Mouse (Mus musculus) limb, embryonic 12.5 days (tissue): ENCODE results near the gene Gm43518. TPM values are rescaled to one million over a fixed set of nuclear protein-coding genes. Genes with fewer than 3 reads are reported as not detected.
A peak's percentile ranks its signal among the peaks of the same experiment; 100 is the strongest.

Experiments
- ATAC-seq: fragments of 200-750 bp; cut with Nextera tagmentation; 2 replicates; pipeline ENCODE4 v1.8.0; 2017; ENCODE audit warnings: low read depth, moderate TSS enrichment; ENCODE audit not compliant: insufficient number of reproducible peaks, insufficient read depth, low FRiP score, low TSS enrichment
- H3K27ac ChIP-seq: fragments of 300-500 bp; sonication (generic); 2 replicates; pipeline ENCODE4 v1.5.1; 2016; ENCODE audit warnings: mild to moderate bottlenecking, moderate library complexity
- H3K27me3 ChIP-seq: fragments of 300-500 bp; sonication (generic); 2 replicates; pipeline ENCODE4 v1.6.1; 2016; ENCODE audit warnings: mild to moderate bottlenecking, moderate library complexity
- H3K36me3 ChIP-seq: fragments of 300-500 bp; sonication (generic); 2 replicates; pipeline ENCODE4 v1.6.1; 2016; ENCODE audit warnings: mild to moderate bottlenecking, moderate library complexity
- H3K4me1 ChIP-seq: fragments of 300-500 bp; sonication (generic); replicated peaks from 2 replicates; pipeline ENCODE4 v1.6.1; 2016
- H3K4me2 ChIP-seq: fragments of 300-500 bp; sonication (generic); 2 replicates; pipeline ENCODE4 v1.6.1; 2016; ENCODE audit warnings: mild to moderate bottlenecking, moderate library complexity
- H3K4me3 ChIP-seq: fragments of 300-500 bp; sonication (generic); replicated peaks from 2 replicates; pipeline ENCODE4 v1.5.1; 2016; ENCODE audit warnings: mild to moderate bottlenecking
- H3K9ac ChIP-seq: fragments of 300-500 bp; sonication (generic); replicated peaks from 2 replicates; pipeline ENCODE4 v1.6.1; 2016; ENCODE audit warnings: mild to moderate bottlenecking, moderate library complexity
- H3K9me3 ChIP-seq: fragments of 300-500 bp; sonication (generic); 2 replicates; pipeline ENCODE4 v1.6.1; 2016; ENCODE audit warnings: mild to moderate bottlenecking, moderate library complexity
- WGBS: fragments of 180-500 bp; shearing (Covaris S2); methylation state at CpG from one replicate; pipeline ENCODE4 v1.1.7; 2016; 5-methylcytosine and 5-hydroxymethylcytosine counted together
- polyA plus RNA-seq: library from polyadenylated mRNA; unstranded; fragments of >200 nt; fragmentation: Nextera tagmentation; extraction: Ambion mirVana; gene quantifications from 2 replicates; pipeline ENCODE4 v1.2.1, GENCODE M21; 2016

Gm43518 gene
- polyA plus RNA-seq, 1 experiment from 2014 or later, result 1.8 TPM

- H3K9me3 ChIP-seq, result no peaks in the 10 kb centered on the region
- WGBS, result 84% methylated on average over 13 of the region's 13 CpGs
- H3K4me2 ChIP-seq, result no peak overlapping the region
- H3K36me3 ChIP-seq, result no peaks in the 10 kb centered on the region
- no peak overlapping the region for H3K4me3 ChIP-seq
- no peak overlapping the region for H3K27ac ChIP-seq
- no peaks in the 10 kb centered on the region for H3K4me1 ChIP-seq
- H3K9ac ChIP-seq, result no peak overlapping the region
- no peak for ATAC-seq
- no peaks in the 10 kb centered on the region for H3K27me3 ChIP-seq
Measured at GRCm38 (mm10) chr5:123897352-123897751, 29.9 kb upstream of the Gm43518 start.

- ATAC-seq, result no peak
- 72% methylated on average over 11 of the region's 11 CpGs for WGBS
- Histone ChIP-seq H3K27me3 (no peaks in the 10 kb centered on the region), H3K4me3 (no peak overlapping the region), H3K9me3 (no peaks in the 10 kb centered on the region), H3K27ac (no peak overlapping the region), H3K4me1 (peaks cover 10% of the 10 kb centered on the region), H3K9ac (no peak overlapping the region), H3K4me2 (no peak overlapping the region), H3K36me3 (peaks cover 11% of the 10 kb centered on the region)
Measured at GRCm38 (mm10) chr5:123904059-123904672, 23.1 kb upstream of the Gm43518 start.

DNA sequence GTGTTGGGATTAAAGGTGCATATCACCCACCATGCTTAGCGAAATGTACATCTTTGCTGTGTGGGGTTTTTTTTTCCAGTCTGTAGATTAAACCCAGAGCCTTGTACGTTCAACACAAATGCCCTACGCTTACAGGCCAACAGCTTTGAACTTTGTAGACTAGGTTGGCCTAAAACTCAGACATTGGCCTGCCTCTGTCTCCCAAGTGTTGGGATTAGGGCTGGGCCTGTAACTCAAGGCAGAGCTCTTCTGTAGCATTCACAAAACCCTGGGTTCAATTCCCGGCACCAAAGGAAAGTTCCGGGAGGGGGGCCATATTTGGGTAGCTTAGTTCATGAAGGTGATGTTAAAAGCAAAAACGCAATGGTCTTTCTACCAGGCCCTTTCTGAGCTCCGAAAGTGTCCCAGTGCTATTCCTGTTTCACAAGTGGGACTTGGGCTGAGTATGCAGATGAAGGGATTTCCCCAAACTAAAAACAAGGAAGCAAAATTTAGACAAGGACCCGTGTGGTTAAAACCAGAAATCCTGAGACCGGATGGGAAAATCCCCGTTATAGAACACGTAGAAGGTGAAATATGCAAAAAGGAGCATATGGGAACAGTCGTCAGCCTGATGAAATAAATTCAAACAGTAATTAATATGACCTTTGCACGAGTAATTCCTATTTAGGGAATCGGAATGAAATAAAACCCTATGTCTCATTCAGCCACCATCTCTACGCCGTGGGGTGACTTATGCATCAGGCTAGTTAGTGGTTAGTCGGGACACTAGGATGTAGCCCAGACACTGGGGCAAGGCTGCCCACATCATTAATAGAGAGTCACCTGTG, 20.9 kb upstream of the Gm43518 start:
- WGBS, result 71% methylated on average over 17 of the region's 17 CpGs
- H3K4me2 ChIP-seq, result peak overlapping the region; percentile 37
- no peaks in the 10 kb centered on the region for H3K27me3 ChIP-seq

GRCm38 (mm10) chr5:123906976-123907630, 20.1 kb upstream of the Gm43518 start, which contains the start of gene Denr:
Gene Denr, plus strand, starts transcription at chr5:123907175.
- H3K4me3 ChIP-seq, result peak within 1 kb of the TSS; percentile 95

More for the DNA sequence above, 20.9 kb upstream of the Gm43518 start:
- H3K27ac ChIP-seq, result no peak overlapping the region
- H3K4me3 ChIP-seq, result peak overlapping the region; percentile 95; the same call in 1 of the 2 replicates
- ATAC-seq, result no peak
- H3K36me3 ChIP-seq, result peaks cover 32% of the 10 kb centered on the region
- peaks cover 10% of the 10 kb centered on the region for H3K4me1 ChIP-seq
- H3K9me3 ChIP-seq, result no peaks in the 10 kb centered on the region
- H3K9ac ChIP-seq, result no peak overlapping the region

GRCm38 (mm10) chr5:123907631-123907977, 19.6 kb upstream of the Gm43518 start:
- Histone ChIP-seq H3K27me3 (no peaks in the 10 kb centered on the region), H3K9ac (peak overlapping the region; percentile 98), H3K4me1 (peaks cover 10% of the 10 kb centered on the region), H3K4me3 (peak overlapping the region; percentile 95), H3K36me3 (peaks cover 44% of the 10 kb centered on the region), H3K9me3 (no peaks in the 10 kb centered on the region), H3K4me2 (peak overlapping the region; percentile 85), H3K27ac (peak overlapping the region; percentile 87)
- WGBS, result 7% methylated on average over 10 of the region's 10 CpGs
- ATAC-seq, result no peak

More at GRCm38 (mm10) chr5:123906976-123907630, 20.1 kb upstream of the Gm43518 start, which contains the start of gene Denr:
- peak; percentile 94 for ATAC-seq
- H3K9ac ChIP-seq, result peak within 1 kb of the TSS; percentile 98
- peaks cover 39% of the 10 kb centered on the region for H3K36me3 ChIP-seq
- no peaks in the 10 kb centered on the region for H3K27me3 ChIP-seq
- no peaks in the 10 kb centered on the region for H3K9me3 ChIP-seq
- WGBS, result under 1% methylated on average over 61 of the region's 61 CpGs
- peaks cover 10% of the 10 kb centered on the region for H3K4me1 ChIP-seq
- H3K4me2 ChIP-seq, result peak within 1 kb of the TSS; percentile 85
- peak within 1 kb of the TSS; percentile 87 for H3K27ac ChIP-seq

GRCm38 (mm10) chr5:123914852-123915251, 12.4 kb upstream of the Gm43518 start:
- H3K9ac ChIP-seq, result no peak overlapping the region
- H3K4me3 ChIP-seq, result no peak overlapping the region
- WGBS, result 89% methylated on average over 3 of the region's 3 CpGs
- no peak overlapping the region for H3K4me2 ChIP-seq
- no peaks in the 10 kb centered on the region for H3K4me1 ChIP-seq
- H3K36me3 ChIP-seq, result peaks cover 95% of the 10 kb centered on the region
- H3K27me3 ChIP-seq, result no peaks in the 10 kb centered on the region
- H3K9me3 ChIP-seq, result no peaks in the 10 kb centered on the region
- no peak overlapping the region for H3K27ac ChIP-seq
- no peak for ATAC-seq

DNA sequence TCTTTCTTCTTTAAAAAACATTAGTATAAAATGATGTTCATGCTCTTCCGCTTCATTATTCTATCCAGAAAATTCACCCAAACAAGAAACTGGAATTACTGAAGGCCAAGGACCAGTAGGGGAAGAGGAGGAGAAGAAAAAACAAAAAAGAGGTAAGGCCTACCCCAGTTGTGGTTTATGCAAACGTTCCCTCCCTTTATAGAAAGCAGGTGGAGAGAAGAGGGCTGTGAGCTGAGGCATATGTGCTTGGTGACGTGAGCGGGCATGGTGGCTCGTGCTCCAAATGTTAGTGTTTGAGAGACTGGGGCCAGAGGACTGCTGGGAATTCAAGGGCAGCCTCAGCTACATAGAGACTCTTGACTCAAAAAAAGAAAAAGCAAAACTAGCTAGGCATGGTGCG, 5.1 kb upstream of the Gm43518 start:
- H3K4me1 ChIP-seq, result no peaks in the 10 kb centered on the region
- WGBS, result 89% methylated on average over 6 of the region's 6 CpGs

DNA sequence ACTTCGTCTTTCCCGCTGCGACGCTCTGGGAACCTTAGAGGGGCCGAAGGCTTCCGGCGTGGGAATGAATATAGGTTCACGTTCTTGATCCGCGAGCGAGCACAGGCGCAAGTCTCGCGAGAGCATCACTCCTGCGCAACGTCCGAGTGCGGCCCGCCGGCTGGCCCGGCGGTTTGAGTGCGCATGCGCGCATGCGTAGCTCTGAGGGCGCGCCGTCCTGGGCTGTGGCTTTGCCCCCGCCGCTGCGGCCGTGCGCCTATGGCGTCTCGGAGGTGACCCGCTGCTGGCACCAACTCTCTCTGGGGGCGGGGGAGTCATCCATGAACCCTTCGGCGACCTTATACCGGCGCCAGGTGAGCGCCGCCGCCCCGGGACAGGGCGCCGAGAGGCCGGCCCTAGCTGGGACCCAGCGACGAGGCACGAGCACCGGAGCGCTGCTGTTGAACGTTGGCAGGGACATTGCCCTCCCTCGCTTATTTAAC, 3.3 kb downstream of the Gm43518 start, which contains the start of gene Ccdc62:
Gene Ccdc62, plus strand, starts transcription at position 172 of the 482 bp plus-strand sequence.
- Histone ChIP-seq H3K9ac (peak within 1 kb of the TSS; percentile 89), H3K4me2 (peak within 1 kb of the TSS; percentile 67), H3K27ac (peak within 1 kb of the TSS; percentile 86), H3K9me3 (no peaks in the 10 kb centered on the region), H3K4me1 (peaks cover 3% of the 10 kb centered on the region; the same call in 1 of the 2 replicates), H3K36me3 (peaks cover 33% of the 10 kb centered on the region), H3K27me3 (no peaks in the 10 kb centered on the region), H3K4me3 (peak within 1 kb of the TSS; percentile 74)
- peak; percentile 93 for ATAC-seq
- under 1% methylated on average over 56 of the region's 56 CpGs for WGBS

More for the DNA sequence above, 5.1 kb upstream of the Gm43518 start:
- no peak overlapping the region for H3K4me2 ChIP-seq
- no peak overlapping the region for H3K4me3 ChIP-seq
- H3K27me3 ChIP-seq, result no peaks in the 10 kb centered on the region
- no peak for ATAC-seq
- no peak overlapping the region for H3K27ac ChIP-seq
- H3K9ac ChIP-seq, result no peak overlapping the region
- H3K9me3 ChIP-seq, result no peaks in the 10 kb centered on the region
- H3K36me3 ChIP-seq, result peaks cover 93% of the 10 kb centered on the region

GRCm38 (mm10) chr5:123931131-123931530, 3.9 kb downstream of the Gm43518 start:
- 47% methylated on average over 13 of the region's 13 CpGs for WGBS
- H3K4me2 ChIP-seq, result peak overlapping the region; percentile 67
- H3K4me3 ChIP-seq, result peak overlapping the region; percentile 74
- peaks cover 27% of the 10 kb centered on the region for H3K36me3 ChIP-seq
- H3K27ac ChIP-seq, result no peak overlapping the region
- H3K9me3 ChIP-seq, result no peaks in the 10 kb centered on the region
- ATAC-seq, result no peak
- H3K9ac ChIP-seq, result peak overlapping the region; percentile 89
- no peaks in the 10 kb centered on the region for H3K27me3 ChIP-seq
- H3K4me1 ChIP-seq, result peaks cover 3% of the 10 kb centered on the region; the same call in 1 of the 2 replicates

- H3K36me3 ChIP-seq, result peaks cover 9% of the 10 kb centered on the region
- peaks cover 3% of the 10 kb centered on the region; the same call in 1 of the 2 replicates for H3K4me1 ChIP-seq
- H3K27ac ChIP-seq, result no peak overlapping the region
- no peak for ATAC-seq
- H3K4me2 ChIP-seq, result no peak overlapping the region
- no peaks in the 10 kb centered on the region for H3K27me3 ChIP-seq
- no peaks in the 10 kb centered on the region for H3K9me3 ChIP-seq
- H3K4me3 ChIP-seq, result no peak overlapping the region
- H3K9ac ChIP-seq, result no peak overlapping the region
Measured at GRCm38 (mm10) chr5:123932927-123933326, 5.7 kb downstream of the Gm43518 start.

GRCm38 (mm10) chr5:123933556-123933955, 6.3 kb downstream of the Gm43518 start:
- H3K27ac ChIP-seq, result no peak overlapping the region
- no peak for ATAC-seq
- no peaks in the 10 kb centered on the region for H3K27me3 ChIP-seq
- peaks cover 3% of the 10 kb centered on the region; the same call in 1 of the 2 replicates for H3K4me1 ChIP-seq
- H3K9ac ChIP-seq, result no peak overlapping the region
- H3K9me3 ChIP-seq, result no peaks in the 10 kb centered on the region
- H3K4me3 ChIP-seq, result no peak overlapping the region
- no peak overlapping the region for H3K4me2 ChIP-seq
- H3K36me3 ChIP-seq, result peaks cover 3% of the 10 kb centered on the region
- WGBS, result 88% methylated on average over 12 of the region's 12 CpGs
